ENCODE assay signal across 8 mouse cellular contexts in genomic region chr2:165889266-165889665, GRCm38 (mm10). TPM values are rescaled to one million over a fixed set of nuclear protein-coding genes. Genes with fewer than 3 reads are reported as not detected.
DNase-seq lines count a peak whose midpoint lies in the region; ATAC-seq and TF ChIP-seq lines count a peak whose summit lies in the region.

No protein-coding gene starts in this region.

- intact Hi-C loops in left cerebral cortex, postnatal 14 days (cut with DNase I): no loop called here

- TF ChIP-seq POLR2A in ES-Bruce4 (IDR thresholded peaks at IDR 0.05; ENCODE audit: insufficient read depth, low read length): no peak

- WGBS in forebrain, embryonic 15.5 days: 69% methylated on average over 7 of the region's 7 CpGs
- 50% methylated on average over 7 of the region's 7 CpGs for WGBS in liver, embryonic 15.5 days (ENCODE audit: insufficient replicate concordance)

- no peak overlapping the region for H3K9ac ChIP-seq in ES-Bruce4 (ENCODE audit: low read depth, poor library complexity, severe bottlenecking)
- H3K9ac ChIP-seq in forebrain, embryonic 15.5 days (replicated peaks): peak overlapping the region; percentile 24; the same call in 1 of the 2 replicates
- H3K9ac ChIP-seq in liver, embryonic 15.5 days: peak overlapping the region; percentile 50

- no peaks in the 10 kb centered on the region for H3K9me3 ChIP-seq in ES-Bruce4 (replicated peaks; ENCODE audit: control insufficient read depth, insufficient read depth, low read length, poor library complexity, severe bottlenecking)
- H3K9me3 ChIP-seq in forebrain, embryonic 15.5 days: no peaks in the 10 kb centered on the region
- no peaks in the 10 kb centered on the region for H3K9me3 ChIP-seq in liver, embryonic 15.5 days (replicated peaks)

- H3K27me3 ChIP-seq in ES-Bruce4 (ENCODE audit: control insufficient read depth, insufficient read depth, low read length, poor library complexity, severe bottlenecking): no peaks in the 10 kb centered on the region
- no peaks in the 10 kb centered on the region for H3K27me3 ChIP-seq in forebrain, embryonic 15.5 days
- no peaks in the 10 kb centered on the region for H3K27me3 ChIP-seq in liver, embryonic 15.5 days

- no peak overlapping the region for H3K4me2 ChIP-seq in forebrain, embryonic 15.5 days (replicated peaks)
- peak overlapping the region; percentile 96 for H3K4me2 ChIP-seq in liver, embryonic 15.5 days

- ATAC-seq in forebrain, embryonic 15.5 days (replicated peaks): no peak
- no peak for ATAC-seq in liver, embryonic 15.5 days (ENCODE audit: insufficient read depth)

- TF ChIP-seq EP300 in ES-Bruce4 (IDR thresholded peaks at IDR 0.05; ENCODE audit: insufficient read depth, low read depth, low read length): no peak

- peaks cover 8% of the 10 kb centered on the region for H3K4me1 ChIP-seq in ES-Bruce4 (ENCODE audit: control insufficient read depth, insufficient read depth, low read length)
- peaks cover 52% of the 10 kb centered on the region for H3K4me1 ChIP-seq in forebrain, embryonic 15.5 days
- peaks cover 82% of the 10 kb centered on the region for H3K4me1 ChIP-seq in liver, embryonic 15.5 days (replicated peaks)

- no peaks in the 10 kb centered on the region for H3K36me3 ChIP-seq in ES-Bruce4 (ENCODE audit: control insufficient read depth, insufficient read depth, low read length, poor library complexity, severe bottlenecking)
- no peaks in the 10 kb centered on the region for H3K36me3 ChIP-seq in forebrain, embryonic 15.5 days
- H3K36me3 ChIP-seq in liver, embryonic 15.5 days (replicated peaks): no peaks in the 10 kb centered on the region

- H3K27ac ChIP-seq in ES-Bruce4 (ENCODE audit: insufficient read depth, low read length): 0 out of 2 replicates have a peak overlapping the region, but pooled peaks have one; percentile 9
- H3K27ac ChIP-seq in forebrain, embryonic 15.5 days (replicated peaks): peak overlapping the region; percentile 100; the same call in 1 of the 2 replicates
- peak overlapping the region; percentile 100 for H3K27ac ChIP-seq in liver, embryonic 15.5 days (replicated peaks)

- no peak overlapping the region for H3K4me3 ChIP-seq in ES-Bruce4 (ENCODE audit: low read depth, low read length)
- H3K4me3 ChIP-seq in forebrain, embryonic 15.5 days: no peak overlapping the region
- no peak overlapping the region for H3K4me3 ChIP-seq in liver, embryonic 15.5 days (replicated peaks)

- peak; percentile 90 for DNase-seq in heart, adult 11 months
- no peak for DNase-seq in heart, adult 9 months (ENCODE audit: low spot score in 2 of 2)
- DNase-seq in adrenal gland, postnatal 10 days: no peak
- DNase-seq in spleen, adult 12 weeks (ENCODE audit: low spot score): no peak
- DNase-seq in left cerebral cortex, postnatal 14 days (ENCODE audit: low spot score in 2 of 2): no peak

- no peak for TF ChIP-seq CTCF in ES-Bruce4 (IDR thresholded peaks at IDR 0.05; ENCODE audit: low read depth, low read length)

RNA-seq across cellular contexts. Expression of gene Zmynd8, which starts 9.6 kb away (rescaled TPM):
- polyA plus RNA-seq in ES-Bruce4 (2011; ENCODE audit: insufficient read depth, insufficient read length, low read depth, missing spikeins): 231 and 237 TPM in 2 replicates
- 81.0 and 85.9 TPM in 2 replicates for polyA plus RNA-seq in forebrain, embryonic 15.5 days (2015; fragmentation: Nextera tagmentation; extraction: Ambion mirVana)
- polyA plus RNA-seq in liver, embryonic 15.5 days (2015; fragmentation: Nextera tagmentation; extraction: Ambion mirVana): 19.1 and 24.6 TPM in 2 replicates
- total RNA-seq in adrenal gland, postnatal 10 days (2021): 10 to 100 TPM; 39.8 to 57.2 TPM
- total RNA-seq in left cerebral cortex, postnatal 14 days (2021): 100 to 1,000 TPM; 130 to 171 TPM

Comparison
In these comparisons a context has a peak if more than half of its experiments do, and no peak if none do; other contexts are left out.
1. H3K27ac ChIP-seq: peak in every context shown above with its lines; median percentile 100 in forebrain, embryonic 15.5 days; 100 in liver, embryonic 15.5 days; 9 in ES-Bruce4.